Mouse (Mus musculus): ENCODE measurements around the gene Alkbh6.

DNA sequence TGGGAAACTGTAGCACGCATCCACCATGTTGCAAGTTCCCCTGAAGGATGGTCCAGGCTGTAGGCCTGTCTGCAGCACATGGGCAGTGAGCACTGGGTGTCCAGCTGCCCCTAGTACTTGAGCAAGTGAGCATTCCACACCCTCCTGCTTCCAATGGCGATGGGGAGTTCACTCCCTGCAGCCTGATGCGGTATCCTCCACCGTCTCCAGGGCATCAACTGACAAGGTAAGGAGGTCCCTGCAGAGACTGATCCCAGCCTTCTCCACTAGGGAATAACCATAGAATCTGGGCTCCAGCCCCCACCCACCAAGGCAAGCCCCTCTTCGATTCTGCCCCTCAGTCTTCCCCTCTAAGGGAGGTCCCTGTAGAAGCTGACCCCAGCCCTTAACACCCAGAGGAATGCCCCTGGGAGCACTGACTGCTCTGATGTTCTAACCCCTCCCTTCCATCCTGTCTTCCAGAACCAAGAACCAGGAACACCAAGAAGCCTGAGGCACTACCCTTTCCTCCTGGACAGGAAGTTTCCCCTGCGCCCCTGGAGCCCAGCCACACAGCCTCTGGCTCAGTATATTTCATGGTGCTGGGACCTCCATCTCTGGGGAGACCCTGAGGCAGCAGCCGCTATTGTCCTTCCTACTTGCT, 19.3 kb upstream of the Alkbh6 start:
- TF ChIP-seq EP300 (IDR thresholded peaks at IDR 0.05; ENCODE audit: low read depth) (no peak), CTCF (IDR thresholded peaks at IDR 0.05; ENCODE audit: low read depth) (no peak)

Measured in liver, embryonic 14.5 days (tissue).